Mouse (Mus musculus): ENCODE measurements around the gene Rnf166.

DNA sequence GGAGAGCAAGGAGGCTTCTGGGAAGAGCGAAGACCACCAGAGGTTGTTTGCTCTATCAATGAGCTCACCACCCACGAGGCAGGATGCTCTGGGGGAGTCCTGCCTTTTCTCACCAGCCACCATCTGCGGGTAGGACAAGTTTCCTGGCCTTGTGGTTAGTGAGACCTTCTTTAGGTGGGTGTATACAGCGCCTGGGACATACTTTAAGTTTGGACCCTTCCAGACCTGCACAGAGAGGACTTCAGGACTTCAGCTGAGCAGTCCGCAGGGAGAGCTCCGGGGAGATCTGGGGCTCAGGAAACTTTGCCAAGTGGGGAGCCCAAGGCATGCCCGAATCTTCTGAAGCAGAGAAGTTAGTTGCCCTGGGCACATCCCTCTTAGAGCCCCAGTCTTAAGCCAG, 15.9 kb downstream of the Rnf166 start:
- no peak for TF ChIP-seq MAX (IDR thresholded peaks at IDR 0.05; ENCODE audit: low read depth)
- TF ChIP-seq POLR2A (IDR thresholded peaks at IDR 0.05; ENCODE audit: insufficient read length, low read depth) = no peak
- no peak for TF ChIP-seq CEBPB (IDR thresholded peaks at IDR 0.05; ENCODE audit: insufficient read depth, poor library complexity, severe bottlenecking)
- no peak for TF ChIP-seq USF1 (IDR thresholded peaks at IDR 0.05; ENCODE audit: low read depth)
- TF ChIP-seq TCF12 (IDR thresholded peaks at IDR 0.05; ENCODE audit: insufficient read depth, poor library complexity, severe bottlenecking) = no peak
- no peak for TF ChIP-seq MYOD1 (IDR thresholded peaks at IDR 0.05; ENCODE audit: control insufficient read depth in 1 of 3, insufficient read length in 2 of 3, low read depth in 2 of 3)
- TF ChIP-seq TCF3 (IDR thresholded peaks at IDR 0.05; ENCODE audit: insufficient read length, low read depth) = no peak
- no peak for TF ChIP-seq POLR2AphosphoS2 (IDR thresholded peaks at IDR 0.05; ENCODE audit: insufficient read length, low read depth)

All from myocyte (in vitro differentiated cells).